Mouse (Mus musculus): ENCODE data around the gene Gm20388. TPM values are rescaled to one million over a fixed set of nuclear protein-coding genes. Genes with fewer than 3 reads are reported as not detected.
A peak's percentile ranks its signal among the peaks of the same experiment; 100 is the strongest.

Gene Gm20388
- polyA plus RNA-seq, 1 experiment, result 28.1 TPM

GRCm38 (mm10) chr8:120557170-120557965, 646.7 kb downstream of the Gm20388 start:
- H3K4me1 ChIP-seq (ENCODE audit: control insufficient read depth, insufficient read depth, low read length), result peaks cover 8% of the 10 kb centered on the region
- H3K36me3 ChIP-seq (ENCODE audit: control insufficient read depth, insufficient read depth, low read length, poor library complexity, severe bottlenecking), result peaks cover 35% of the 10 kb centered on the region
- no peak overlapping the region for H3K27ac ChIP-seq (ENCODE audit: insufficient read depth, low read length)
- no peak overlapping the region for H3K9ac ChIP-seq (ENCODE audit: low read depth, poor library complexity, severe bottlenecking)
- TF ChIP-seq CTCF (IDR thresholded peaks at IDR 0.05; ENCODE audit: low read depth, low read length) (no peak), EP300 (IDR thresholded peaks at IDR 0.05; ENCODE audit: insufficient read depth, low read depth, low read length) (no peak), POLR2A (IDR thresholded peaks at IDR 0.05; ENCODE audit: insufficient read depth, low read length) (no peak)
- no peaks in the 10 kb centered on the region for H3K9me3 ChIP-seq (replicated peaks; ENCODE audit: control insufficient read depth, insufficient read depth, low read length, poor library complexity, severe bottlenecking)
- H3K27me3 ChIP-seq (ENCODE audit: control insufficient read depth, insufficient read depth, low read length, poor library complexity, severe bottlenecking), result no peaks in the 10 kb centered on the region
- H3K4me3 ChIP-seq (ENCODE audit: low read depth, low read length), result no peak overlapping the region

- H3K4me1 ChIP-seq (ENCODE audit: control insufficient read depth, insufficient read depth, low read length), result peaks cover 8% of the 10 kb centered on the region
Measured at GRCm38 (mm10) chr8:120558162-120558561, 647.5 kb downstream of the Gm20388 start.

GRCm38 (mm10) chr8:120559654-120560053, 649.0 kb downstream of the Gm20388 start:
- no peak for TF ChIP-seq POLR2A (IDR thresholded peaks at IDR 0.05; ENCODE audit: insufficient read depth, low read length)
- TF ChIP-seq EP300 (IDR thresholded peaks at IDR 0.05; ENCODE audit: insufficient read depth, low read depth, low read length), result no peak
- no peak for TF ChIP-seq CTCF (IDR thresholded peaks at IDR 0.05; ENCODE audit: low read depth, low read length)
- peaks cover 8% of the 10 kb centered on the region for H3K4me1 ChIP-seq (ENCODE audit: control insufficient read depth, insufficient read depth, low read length)
- H3K9ac ChIP-seq (ENCODE audit: low read depth, poor library complexity, severe bottlenecking), result no peak overlapping the region
- H3K4me3 ChIP-seq (ENCODE audit: low read depth, low read length), result no peak overlapping the region
- peaks cover 37% of the 10 kb centered on the region for H3K36me3 ChIP-seq (ENCODE audit: control insufficient read depth, insufficient read depth, low read length, poor library complexity, severe bottlenecking)
- H3K9me3 ChIP-seq (replicated peaks; ENCODE audit: control insufficient read depth, insufficient read depth, low read length, poor library complexity, severe bottlenecking), result no peaks in the 10 kb centered on the region
- H3K27ac ChIP-seq (ENCODE audit: insufficient read depth, low read length), result no peak overlapping the region
- H3K27me3 ChIP-seq (ENCODE audit: control insufficient read depth, insufficient read depth, low read length, poor library complexity, severe bottlenecking), result no peaks in the 10 kb centered on the region

More at GRCm38 (mm10) chr8:120558162-120558561, 647.5 kb downstream of the Gm20388 start:
- Histone ChIP-seq H3K36me3 (ENCODE audit: control insufficient read depth, insufficient read depth, low read length, poor library complexity, severe bottlenecking) (peaks cover 42% of the 10 kb centered on the region), H3K4me3 (ENCODE audit: low read depth, low read length) (no peak overlapping the region), H3K9me3 (replicated peaks; ENCODE audit: control insufficient read depth, insufficient read depth, low read length, poor library complexity, severe bottlenecking) (no peaks in the 10 kb centered on the region), H3K27me3 (ENCODE audit: control insufficient read depth, insufficient read depth, low read length, poor library complexity, severe bottlenecking) (no peaks in the 10 kb centered on the region), H3K27ac (ENCODE audit: insufficient read depth, low read length) (no peak overlapping the region), H3K9ac (ENCODE audit: low read depth, poor library complexity, severe bottlenecking) (no peak overlapping the region)
- TF ChIP-seq POLR2A (IDR thresholded peaks at IDR 0.05; ENCODE audit: insufficient read depth, low read length) (no peak), CTCF (IDR thresholded peaks at IDR 0.05; ENCODE audit: low read depth, low read length) (no peak), EP300 (IDR thresholded peaks at IDR 0.05; ENCODE audit: insufficient read depth, low read depth, low read length) (no peak)

GRCm38 (mm10) chr8:120560535-120560934, 649.9 kb downstream of the Gm20388 start:
- no peak overlapping the region for H3K4me3 ChIP-seq (ENCODE audit: low read depth, low read length)

GRCm38 (mm10) chr8:120561539-120562435, 651.1 kb downstream of the Gm20388 start:
- Histone ChIP-seq H3K4me3 (ENCODE audit: low read depth, low read length) (no peak overlapping the region), H3K36me3 (ENCODE audit: control insufficient read depth, insufficient read depth, low read length, poor library complexity, severe bottlenecking) (peaks cover 36% of the 10 kb centered on the region), H3K9ac (ENCODE audit: low read depth, poor library complexity, severe bottlenecking) (no peak overlapping the region), H3K27me3 (ENCODE audit: control insufficient read depth, insufficient read depth, low read length, poor library complexity, severe bottlenecking) (no peaks in the 10 kb centered on the region), H3K9me3 (replicated peaks; ENCODE audit: control insufficient read depth, insufficient read depth, low read length, poor library complexity, severe bottlenecking) (no peaks in the 10 kb centered on the region), H3K27ac (ENCODE audit: insufficient read depth, low read length) (no peak overlapping the region), H3K4me1 (ENCODE audit: control insufficient read depth, insufficient read depth, low read length) (peaks cover 7% of the 10 kb centered on the region)
- TF ChIP-seq CTCF (IDR thresholded peaks at IDR 0.05; ENCODE audit: low read depth, low read length), result peak; percentile 81
- TF ChIP-seq POLR2A (IDR thresholded peaks at IDR 0.05; ENCODE audit: insufficient read depth, low read length), result no peak
- 0 out of 2 replicates have a peak, but pooled peaks have one; percentile 4 for TF ChIP-seq EP300 (IDR thresholded peaks at IDR 0.05; ENCODE audit: insufficient read depth, low read depth, low read length)

More at GRCm38 (mm10) chr8:120560535-120560934, 649.9 kb downstream of the Gm20388 start:
- Histone ChIP-seq H3K9me3 (replicated peaks; ENCODE audit: control insufficient read depth, insufficient read depth, low read length, poor library complexity, severe bottlenecking) (no peaks in the 10 kb centered on the region), H3K36me3 (ENCODE audit: control insufficient read depth, insufficient read depth, low read length, poor library complexity, severe bottlenecking) (peaks cover 37% of the 10 kb centered on the region), H3K27ac (ENCODE audit: insufficient read depth, low read length) (no peak overlapping the region), H3K4me1 (ENCODE audit: control insufficient read depth, insufficient read depth, low read length) (peaks cover 8% of the 10 kb centered on the region), H3K9ac (ENCODE audit: low read depth, poor library complexity, severe bottlenecking) (no peak overlapping the region), H3K27me3 (ENCODE audit: control insufficient read depth, insufficient read depth, low read length, poor library complexity, severe bottlenecking) (no peaks in the 10 kb centered on the region)
- no peak for TF ChIP-seq POLR2A (IDR thresholded peaks at IDR 0.05; ENCODE audit: insufficient read depth, low read length)
- no peak for TF ChIP-seq EP300 (IDR thresholded peaks at IDR 0.05; ENCODE audit: insufficient read depth, low read depth, low read length)
- TF ChIP-seq CTCF (IDR thresholded peaks at IDR 0.05; ENCODE audit: low read depth, low read length), result no peak

Measured in ES-Bruce4 (cell line).